Mouse (Mus musculus) MEL (cell line): Measurements from ENCODE around the gene Pdcd2l.

Experiments
- CHD2 ChIP-seq: IDR thresholded peaks from 2 replicates; pipeline ENCODE4 v1.6.1; 2011; ENCODE audit warnings: low read length, improper control_type of control experiment
- CTCF ChIP-seq, 3 experiments: IDR thresholded peaks in 2 of 3; conservative IDR thresholded peaks in 1 of 3; 2 replicates each; pipeline ENCODE4 v1.5.1; 2011 to 2012; ENCODE audit warnings: low read length in 3 of 3, low read depth in 2 of 3, mild to moderate bottlenecking in 2 of 3, improper control_type of control experiment in 1 of 3, inconsistent platforms in 1 of 3, mixed read lengths in 1 of 3, moderate library complexity in 1 of 3; ENCODE audit not compliant: control insufficient read depth in 1 of 3, insufficient read depth in 1 of 3, poor library complexity in 1 of 3, severe bottlenecking in 1 of 3
- ELF1 ChIP-seq: IDR thresholded peaks from 2 replicates; pipeline ENCODE4 v1.6.1; 2014; ENCODE audit warnings: low read depth, mild to moderate bottlenecking, inconsistent platforms, low read length, improper control_type of control experiment, moderate library complexity
- GABPA ChIP-seq: IDR thresholded peaks from 2 replicates; pipeline ENCODE4 v1.6.1; 2012; ENCODE audit warnings: low read depth, mild to moderate bottlenecking, inconsistent platforms, low read length, improper control_type of control experiment, moderate library complexity
- GATA1 ChIP-seq: IDR thresholded peaks from 2 replicates; pipeline ENCODE4 v1.6.1; 2011; ENCODE audit warnings: low read depth, low read length, improper control_type of control experiment
- HCFC1 ChIP-seq: IDR thresholded peaks from 2 replicates; pipeline ENCODE4 v1.6.1; 2012; ENCODE audit warnings: low read depth, mild to moderate bottlenecking, inconsistent platforms, low read length, improper control_type of control experiment, moderate library complexity
- KAT2A ChIP-seq: conservative IDR thresholded peaks from 2 replicates; pipeline ENCODE4 v1.6.1; 2012; ENCODE audit warnings: low read depth, low read length, improper control_type of control experiment, inconsistent platforms
- MAFK ChIP-seq: IDR thresholded peaks from 2 replicates; pipeline ENCODE4 v1.6.1; 2011; ENCODE audit warnings: low read depth, mild to moderate bottlenecking, low read length, improper control_type of control experiment, borderline replicate concordance
- MAX ChIP-seq: IDR thresholded peaks from 2 replicates; pipeline ENCODE4 v1.6.1; 2011; ENCODE audit warnings: low read length, improper control_type of control experiment
- POLR2A ChIP-seq, 2 experiments: IDR thresholded peaks; 2 replicates each; pipeline ENCODE4 v1.6.1; 2011 to 2012; ENCODE audit warnings: low read length in 2 of 2, mild to moderate bottlenecking in 2 of 2, control low read depth in 1 of 2, improper control_type of control experiment in 1 of 2, low read depth in 1 of 2, moderate library complexity in 1 of 2; ENCODE audit not compliant: control insufficient read depth in 1 of 2, insufficient read depth in 1 of 2, poor library complexity in 1 of 2
- SIN3A ChIP-seq: IDR thresholded peaks from 2 replicates; pipeline ENCODE4 v1.6.1; 2012; ENCODE audit warnings: low read length, improper control_type of control experiment, inconsistent platforms
- TAL1 ChIP-seq: IDR thresholded peaks from 2 replicates; pipeline ENCODE4 v1.6.1; 2012; ENCODE audit warnings: mild to moderate bottlenecking, inconsistent platforms, low read length, moderate library complexity, mixed read lengths
- ZNF384 ChIP-seq: IDR thresholded peaks from 2 replicates; pipeline ENCODE4 v1.6.1; 2012; ENCODE audit warnings: low read depth, mild to moderate bottlenecking, inconsistent platforms, low read length, improper control_type of control experiment

DNA sequence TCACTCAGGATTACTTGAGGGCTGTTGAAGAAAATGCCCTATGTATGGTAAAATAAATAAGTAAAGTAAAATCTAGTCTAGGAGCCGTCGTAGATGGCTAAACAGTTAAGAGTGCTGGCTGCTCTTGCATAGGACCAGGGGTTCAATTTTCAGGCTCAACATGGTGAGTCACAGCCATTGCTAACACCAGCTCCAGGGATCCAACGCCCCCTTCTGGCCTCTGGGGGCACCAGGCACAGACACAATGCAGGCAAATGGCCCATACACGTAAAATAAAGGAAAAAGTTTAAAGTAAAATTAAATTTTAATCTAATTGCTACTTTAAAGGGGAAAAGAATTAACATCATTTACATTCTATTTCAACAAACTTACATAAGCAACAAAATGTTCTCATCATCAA is 29.6 kb downstream of the Pdcd2l start:
- TF ChIP-seq CTCF (IDR thresholded peaks at IDR 0.05 in 2 of 3, conservative IDR thresholded peaks at IDR 0.05 in 1 of 3; ENCODE audit: control insufficient read depth in 1 of 3, insufficient read depth in 1 of 3, low read depth in 2 of 3, low read length in 3 of 3, poor library complexity in 1 of 3, severe bottlenecking in 1 of 3) (peak; percentile 55 to 73 (median 63)), TAL1 (no peak), POLR2A (IDR thresholded peaks at IDR 0.05; ENCODE audit: control insufficient read depth in 1 of 2, insufficient read depth in 1 of 2, low read depth in 1 of 2, low read length in 2 of 2, poor library complexity in 1 of 2) (no peak), GABPA (no peak), CHD2 (no peak), KAT2A (no peak), HCFC1 (no peak), SIN3A (no peak; the same call in 1 of the 2 replicates), MAX (no peak), ZNF384 (no peak), GATA1 (no peak), ELF1 (no peak), MAFK (no peak)
